Mouse (Mus musculus) lung, embryonic 15.5 days (tissue): Measurements from ENCODE around the gene Ckap2l. TPM values are rescaled to one million over a fixed set of nuclear protein-coding genes. Genes with fewer than 3 reads are reported as not detected.

Experiments used
- ATAC-seq: fragments of 200-750 bp; cut with Nextera tagmentation; 2 replicates; pipeline ENCODE4 v1.8.0; 2017; ENCODE audit warnings: moderate number of reproducible peaks, borderline replicate concordance; ENCODE audit not compliant: low FRiP score, low TSS enrichment; ENCODE audit errors: extremely low read depth
- H3K27ac ChIP-seq: fragments of 300-500 bp; sonication (generic); 2 replicates; pipeline ENCODE4 v1.5.1; 2015; ENCODE audit warnings: moderate library complexity, mild to moderate bottlenecking, inconsistent platforms
- H3K27me3 ChIP-seq: fragments of 300-500 bp; sonication (generic); 2 replicates; pipeline ENCODE4 v1.6.1; 2015; ENCODE audit warnings: inconsistent platforms
- H3K36me3 ChIP-seq: fragments of 300-500 bp; sonication (generic); 2 replicates; pipeline ENCODE4 v1.6.1; 2015; ENCODE audit warnings: inconsistent platforms
- H3K4me1 ChIP-seq: fragments of 300-500 bp; sonication (generic); 2 replicates; pipeline ENCODE4 v1.6.1; 2015; ENCODE audit warnings: inconsistent platforms
- H3K4me2 ChIP-seq: fragments of 300-500 bp; sonication (generic); 2 replicates; pipeline ENCODE4 v1.6.1; 2015; ENCODE audit warnings: inconsistent platforms, mild to moderate bottlenecking, moderate library complexity
- H3K4me3 ChIP-seq: fragments of 300-500 bp; sonication (generic); 2 replicates; pipeline ENCODE4 v1.5.1; 2015; ENCODE audit warnings: mild to moderate bottlenecking, inconsistent platforms
- H3K9ac ChIP-seq: fragments of 300-500 bp; sonication (generic); 2 replicates; pipeline ENCODE4 v1.6.1; 2015; ENCODE audit warnings: inconsistent platforms
- H3K9me3 ChIP-seq: fragments of 300-500 bp; sonication (generic); 2 replicates; pipeline ENCODE4 v1.6.1; 2016; ENCODE audit warnings: inconsistent platforms
- WGBS: fragments of 180-500 bp; shearing (Covaris S2); methylation state at CpG from one replicate; pipeline ENCODE4 v1.1.7; 2015; 5-methylcytosine and 5-hydroxymethylcytosine counted together
- polyA plus RNA-seq: library from polyadenylated mRNA; unstranded; fragments of >200 nt; fragmentation: Nextera tagmentation; extraction: Ambion mirVana; gene quantifications from 2 replicates; pipeline ENCODE4 v1.2.1, GENCODE M21; 2015

Gene Ckap2l
- polyA plus RNA-seq, 1 experiment from 2014 or later = 50.0 TPM

DNA sequence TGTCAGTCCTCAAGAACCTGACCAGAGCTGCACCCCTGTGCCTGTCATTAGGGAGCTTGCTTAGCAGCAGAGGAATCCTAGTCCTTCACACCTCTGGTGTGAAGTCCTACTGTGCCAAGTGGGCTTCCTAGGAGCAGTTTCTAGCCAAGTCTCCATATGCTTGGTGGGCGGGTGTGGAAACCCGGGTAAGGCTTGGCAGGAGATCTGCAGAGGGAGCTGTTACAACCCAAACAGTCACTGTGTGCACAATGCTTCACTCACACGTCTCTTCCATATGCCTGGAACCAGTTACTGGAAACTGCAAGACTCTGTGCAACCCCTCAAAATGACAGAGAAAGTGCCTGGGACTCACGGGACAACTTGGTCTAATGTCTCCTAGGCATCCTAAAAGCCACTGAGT lies 65.0 kb downstream of the Ckap2l start:
- Histone ChIP-seq H3K27ac (no peak overlapping the region), H3K4me3 (no peak overlapping the region), H3K4me2 (no peak overlapping the region), H3K27me3 (no peaks in the 10 kb centered on the region), H3K9me3 (no peaks in the 10 kb centered on the region), H3K9ac (no peak overlapping the region), H3K36me3 (no peaks in the 10 kb centered on the region), H3K4me1 (no peaks in the 10 kb centered on the region)
- no peak; the same call in 1 of the 2 replicates for ATAC-seq
- WGBS = 33% methylated on average over 4 of the region's 4 CpGs

- no peak for ATAC-seq
- whole genome bisulfite sequencing = 89% methylated on average over 7 of the region's 7 CpGs
- H3K4me2 ChIP-seq = no peak overlapping the region
Measured at GRCm38 (mm10) chr2:129229316-129229715, 67.7 kb downstream of the Ckap2l start.

DNA sequence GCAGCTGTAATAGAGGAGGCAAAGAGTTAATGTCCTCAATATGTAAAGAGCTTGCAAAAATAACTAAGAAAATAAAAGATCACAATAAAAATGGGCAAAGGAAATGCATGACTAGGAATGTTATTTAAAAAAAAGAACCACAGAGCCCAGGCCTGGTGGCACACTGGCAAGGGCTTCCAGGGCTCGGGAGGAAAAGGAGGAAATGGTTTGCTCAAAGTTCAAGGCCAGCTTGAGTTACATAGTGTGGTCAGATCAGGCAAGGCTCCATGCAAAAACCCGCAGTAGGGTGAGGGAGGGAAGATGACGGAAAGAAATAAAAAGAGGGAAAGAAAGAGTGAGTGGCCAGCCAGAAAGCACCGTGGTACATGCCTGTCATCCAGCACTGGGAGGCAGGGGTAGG lies 68.4 kb downstream of the Ckap2l start:
- Histone ChIP-seq H3K27ac (no peak overlapping the region), H3K4me1 (no peaks in the 10 kb centered on the region), H3K4me2 (no peak overlapping the region), H3K9ac (no peak overlapping the region), H3K36me3 (no peaks in the 10 kb centered on the region), H3K4me3 (no peak overlapping the region), H3K27me3 (no peaks in the 10 kb centered on the region), H3K9me3 (no peaks in the 10 kb centered on the region)
- WGBS = 88% methylated on average over 4 of the region's 4 CpGs
- ATAC-seq = no peak

More at GRCm38 (mm10) chr2:129229316-129229715, 67.7 kb downstream of the Ckap2l start:
- Histone ChIP-seq H3K9ac (no peak overlapping the region), H3K4me1 (no peaks in the 10 kb centered on the region), H3K36me3 (no peaks in the 10 kb centered on the region), H3K4me3 (no peak overlapping the region), H3K9me3 (no peaks in the 10 kb centered on the region), H3K27me3 (no peaks in the 10 kb centered on the region), H3K27ac (no peak overlapping the region)

- no peak overlapping the region for H3K4me2 ChIP-seq
- 79% methylated on average over 5 of the region's 7 CpGs for WGBS
- H3K9ac ChIP-seq = no peak overlapping the region
- no peaks in the 10 kb centered on the region for H3K27me3 ChIP-seq
- no peak overlapping the region for H3K27ac ChIP-seq
- H3K9me3 ChIP-seq = no peaks in the 10 kb centered on the region
- H3K36me3 ChIP-seq = no peaks in the 10 kb centered on the region
- H3K4me3 ChIP-seq = no peak overlapping the region
- ATAC-seq = peak; percentile 68; the same call in 1 of the 2 replicates
- H3K4me1 ChIP-seq = no peaks in the 10 kb centered on the region
Measured at GRCm38 (mm10) chr2:129227709-129228108, 69.3 kb downstream of the Ckap2l start.

DNA sequence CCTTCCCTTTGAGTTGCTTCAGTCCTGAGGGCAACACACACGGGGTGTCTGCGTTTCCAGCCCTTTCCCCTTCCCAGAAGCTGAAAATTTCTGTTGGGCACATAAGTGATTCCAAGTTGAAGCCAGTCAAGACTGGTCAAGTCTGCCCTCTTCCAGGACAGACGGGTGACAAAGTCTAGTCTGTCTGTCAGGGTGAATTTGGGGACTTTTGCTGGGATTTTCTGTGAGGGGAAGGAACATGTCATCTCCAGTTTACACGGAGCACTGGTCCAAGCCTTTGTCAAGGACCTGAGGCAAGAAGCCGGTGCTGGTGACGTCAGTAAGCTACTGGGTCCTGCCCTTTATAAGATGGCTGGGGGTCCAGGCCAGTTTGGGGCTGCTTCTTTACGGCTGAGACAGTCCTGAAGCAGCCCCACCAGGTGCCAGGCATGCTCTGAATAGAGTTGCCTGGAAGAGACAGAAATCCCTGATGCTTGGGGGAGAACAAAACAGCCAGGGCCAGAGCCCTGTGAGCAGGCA lies 69.9 kb downstream of the Ckap2l start:
- Histone ChIP-seq H3K9ac (no peak overlapping the region), H3K9me3 (no peaks in the 10 kb centered on the region), H3K4me1 (no peaks in the 10 kb centered on the region), H3K4me2 (no peak overlapping the region), H3K27me3 (no peaks in the 10 kb centered on the region), H3K36me3 (no peaks in the 10 kb centered on the region), H3K27ac (no peak overlapping the region), H3K4me3 (no peak overlapping the region)
- ATAC-seq = no peak
- 79% methylated on average over 7 of the region's 7 CpGs for WGBS

- peak; percentile 69; the same call in 1 of the 2 replicates for ATAC-seq
- 53% methylated on average over 11 of the region's 11 CpGs for WGBS
- Histone ChIP-seq H3K4me3 (no peak overlapping the region), H3K27ac (no peak overlapping the region), H3K4me2 (no peak overlapping the region), H3K27me3 (no peaks in the 10 kb centered on the region), H3K9me3 (no peaks in the 10 kb centered on the region), H3K36me3 (no peaks in the 10 kb centered on the region), H3K4me1 (no peaks in the 10 kb centered on the region), H3K9ac (no peak overlapping the region)
Measured at GRCm38 (mm10) chr2:129226296-129226851, 70.6 kb downstream of the Ckap2l start.

- Histone ChIP-seq H3K4me3 (no peak overlapping the region), H3K9ac (no peak overlapping the region), H3K4me1 (no peaks in the 10 kb centered on the region), H3K36me3 (no peaks in the 10 kb centered on the region), H3K27ac (no peak overlapping the region), H3K27me3 (no peaks in the 10 kb centered on the region), H3K4me2 (no peak overlapping the region), H3K9me3 (no peaks in the 10 kb centered on the region)
- ATAC-seq = no peak
- WGBS = 81% methylated on average over 17 of the region's 17 CpGs
Measured at GRCm38 (mm10) chr2:129225251-129225819, 71.7 kb downstream of the Ckap2l start.

GRCm38 (mm10) chr2:129224178-129224577 lies 72.8 kb downstream of the Ckap2l start:
- WGBS = 68% methylated on average over 4 of the region's 4 CpGs
- no peaks in the 10 kb centered on the region for H3K27me3 ChIP-seq

GRCm38 (mm10) chr2:129221097-129221632 lies 75.8 kb downstream of the Ckap2l start:
- WGBS = 69% methylated on average over 9 of the region's 9 CpGs

More at GRCm38 (mm10) chr2:129224178-129224577, 72.8 kb downstream of the Ckap2l start:
- Histone ChIP-seq H3K36me3 (no peaks in the 10 kb centered on the region), H3K9me3 (no peaks in the 10 kb centered on the region), H3K9ac (no peak overlapping the region), H3K4me2 (no peak overlapping the region), H3K4me3 (no peak overlapping the region), H3K27ac (no peak overlapping the region), H3K4me1 (no peaks in the 10 kb centered on the region)
- ATAC-seq = no peak

DNA sequence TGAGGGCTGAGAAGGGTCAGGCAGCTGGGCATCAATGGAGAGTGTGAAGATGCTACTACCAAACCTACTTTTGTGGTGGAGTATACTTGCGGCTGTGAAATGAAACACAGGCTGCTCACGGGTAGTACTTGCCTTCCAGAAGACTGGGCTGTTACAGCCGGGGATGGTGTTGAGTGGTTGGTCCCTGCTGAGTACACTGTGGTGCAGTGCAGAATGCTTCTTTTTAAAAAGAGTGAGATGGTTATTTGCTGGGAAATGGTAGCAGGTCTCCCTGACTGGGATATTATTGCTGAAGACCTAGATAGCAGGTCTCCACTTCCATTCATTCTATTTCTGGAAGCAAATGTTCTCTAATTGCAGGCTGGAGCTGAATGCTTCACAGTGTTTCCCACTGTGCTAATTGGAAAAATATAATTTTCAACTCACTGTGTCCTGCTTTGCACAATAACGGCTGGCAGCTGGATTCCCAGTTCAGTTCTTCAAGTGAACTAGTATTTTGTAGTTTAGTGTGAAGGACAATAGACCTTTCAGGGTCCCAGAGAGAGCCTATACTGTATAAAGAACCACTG lies 78.4 kb downstream of the Ckap2l start:
- Histone ChIP-seq H3K4me1 (no peaks in the 10 kb centered on the region), H3K9me3 (no peaks in the 10 kb centered on the region), H3K9ac (no peak overlapping the region), H3K4me3 (no peak overlapping the region), H3K27me3 (no peaks in the 10 kb centered on the region), H3K27ac (no peak overlapping the region), H3K36me3 (no peaks in the 10 kb centered on the region), H3K4me2 (no peak overlapping the region)
- ATAC-seq = no peak
- WGBS = 80% methylated on average over 4 of the region's 4 CpGs

More at GRCm38 (mm10) chr2:129221097-129221632, 75.8 kb downstream of the Ckap2l start:
- Histone ChIP-seq H3K27ac (no peak overlapping the region), H3K4me1 (no peaks in the 10 kb centered on the region), H3K4me3 (no peak overlapping the region), H3K9me3 (no peaks in the 10 kb centered on the region), H3K27me3 (no peaks in the 10 kb centered on the region), H3K4me2 (no peak overlapping the region), H3K36me3 (no peaks in the 10 kb centered on the region), H3K9ac (no peak overlapping the region)
- no peak for ATAC-seq
